Mouse (Mus musculus) spleen, adult 2 months (tissue): ENCODE measurements at regions not wholly inside any gene's neighbourhood (a gene's known extent, or its start where the extent isn't known, plus 50 kb on each side); places are given as distances from the start of the nearest gene placed in this dataset.

ENCODE experiments used
- CTCF ChIP-seq: fragments of 200-500 bp; IDR thresholded peaks from 2 replicates; pipeline ENCODE4 v1.5.1; 2011; ENCODE audit warnings: mild to moderate bottlenecking, inconsistent platforms; ENCODE audit not compliant: insufficient read depth, insufficient read length, insufficient replicate concordance; ENCODE audit errors: extremely low read depth
- POLR2A ChIP-seq: fragments of 200-500 bp; IDR thresholded peaks from 2 replicates; pipeline ENCODE4 v1.6.1; 2011; ENCODE audit warnings: low read depth, low read length, inconsistent platforms

DNA sequence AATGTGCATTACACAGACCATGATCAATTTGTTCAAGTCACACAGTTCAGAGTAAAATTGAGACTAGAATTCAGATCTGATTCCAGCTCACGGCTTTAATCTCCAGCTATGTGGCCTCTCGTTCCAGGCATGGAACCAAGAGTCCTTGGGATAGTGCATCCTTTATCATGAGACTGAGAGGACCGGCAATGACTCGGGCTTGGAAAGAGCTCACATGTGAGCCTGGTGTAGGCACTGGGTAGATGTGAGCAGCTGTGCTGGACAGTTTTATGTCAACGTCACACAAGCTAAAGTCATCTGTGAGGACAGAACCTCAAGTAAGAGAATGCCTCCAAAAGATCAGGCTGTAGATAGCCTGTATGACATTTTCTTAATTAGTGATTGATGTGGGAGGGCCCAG lies 228.3 kb downstream of the Plpp3 start:
- TF ChIP-seq POLR2A (no peak), CTCF (no peak)
